Mouse (Mus musculus) neural tube, embryonic 11.5 days (tissue): ENCODE results near the gene Taok1. TPM values are rescaled to one million over a fixed set of nuclear protein-coding genes. Genes with fewer than 3 reads are reported as not detected.

Experiments used
- ATAC-seq: fragments of 200-750 bp; cut with Nextera tagmentation; 2 replicates; pipeline ENCODE4 v1.8.0; 2017; ENCODE audit warnings: moderate number of reproducible peaks, mild to moderate bottlenecking, moderate TSS enrichment, moderate library complexity; ENCODE audit not compliant: insufficient read depth, low FRiP score, low TSS enrichment
- DNase-seq: peaks from one replicate; pipeline ENCODE4 v3.0.0-alpha.2; 2015; ENCODE audit warnings: low spot score
- H3K27ac ChIP-seq: fragments of 300-500 bp; sonication (generic); 2 replicates; pipeline ENCODE4 v1.5.1; 2014; ENCODE audit warnings: low read depth, mild to moderate bottlenecking, low read length
- H3K27me3 ChIP-seq: fragments of 300-500 bp; sonication (generic); 2 replicates; pipeline ENCODE4 v1.6.1; 2014; ENCODE audit warnings: mild to moderate bottlenecking, low read length, mixed read lengths; ENCODE audit not compliant: control insufficient read depth, insufficient read depth
- H3K36me3 ChIP-seq: fragments of 300-500 bp; sonication (generic); 2 replicates; pipeline ENCODE4 v1.6.1; 2014; ENCODE audit warnings: mild to moderate bottlenecking, low read length, moderate library complexity, mixed read lengths; ENCODE audit not compliant: control insufficient read depth, insufficient read depth
- H3K4me1 ChIP-seq: fragments of 300-500 bp; sonication (generic); 2 replicates; pipeline ENCODE4 v1.6.1; 2014; ENCODE audit warnings: low read length, mixed read lengths; ENCODE audit not compliant: control insufficient read depth, insufficient read depth
- H3K4me2 ChIP-seq: fragments of 300-500 bp; sonication (generic); 2 replicates; pipeline ENCODE4 v1.6.1; 2014; ENCODE audit warnings: low read depth, mild to moderate bottlenecking, moderate library complexity
- H3K4me3 ChIP-seq: fragments of 300-500 bp; sonication (generic); 2 replicates; pipeline ENCODE4 v1.5.1; 2014; ENCODE audit warnings: low read depth, low read length
- H3K9ac ChIP-seq: fragments of 300-500 bp; sonication (generic); 2 replicates; pipeline ENCODE4 v1.6.1; 2014; ENCODE audit warnings: mild to moderate bottlenecking, low read length
- H3K9me3 ChIP-seq: fragments of 300-500 bp; sonication (generic); 2 replicates; pipeline ENCODE4 v1.6.1; 2016; ENCODE audit warnings: low read length; ENCODE audit not compliant: control insufficient read depth
- WGBS: fragments of 180-500 bp; shearing (Covaris S2); extraction: QIAGEN DNeasy Blood & Tissue Kit; methylation state at CpG from one replicate; pipeline ENCODE4 v1.1.7; 2014; 5-methylcytosine and 5-hydroxymethylcytosine counted together
- polyA plus RNA-seq: library from polyadenylated mRNA; unstranded; fragments of >200 nt; fragmentation: Nextera tagmentation; extraction: Ambion mirVana; gene quantifications from 2 replicates; pipeline ENCODE4 v1.2.1, GENCODE M21; 2014

Taok1 gene
- polyA plus RNA-seq, 1 experiment from 2014 or later, result 18.4 TPM

GRCm38 (mm10) chr11:77626596-77627535 lies 19.3 kb upstream of the Taok1 start:
- no peaks in the 10 kb centered on the region for H3K9me3 ChIP-seq
- DNase-seq (no peak), ATAC-seq (no peak)
- H3K9ac ChIP-seq, result no peak overlapping the region
- no peak overlapping the region for H3K27ac ChIP-seq
- 65% methylated on average over 5 of the region's 5 CpGs for WGBS
- peaks cover 11% of the 10 kb centered on the region for H3K4me1 ChIP-seq
- no peaks in the 10 kb centered on the region for H3K27me3 ChIP-seq
- H3K4me3 ChIP-seq, result no peak overlapping the region
- H3K4me2 ChIP-seq, result no peak overlapping the region
- no peaks in the 10 kb centered on the region for H3K36me3 ChIP-seq

GRCm38 (mm10) chr11:77625061-77625855 lies 17.6 kb upstream of the Taok1 start:
- peak overlapping the region; percentile 72 for H3K4me2 ChIP-seq
- peak overlapping the region; percentile 9; the same call in 1 of the 2 replicates for H3K9ac ChIP-seq
- no peaks in the 10 kb centered on the region for H3K27me3 ChIP-seq
- ATAC-seq, result no peak
- H3K4me1 ChIP-seq, result peaks cover 11% of the 10 kb centered on the region
- no peak overlapping the region for H3K27ac ChIP-seq
- H3K9me3 ChIP-seq, result no peaks in the 10 kb centered on the region
- H3K4me3 ChIP-seq, result peak overlapping the region; percentile 20
- DNase-seq, result peak; percentile 58
- no peaks in the 10 kb centered on the region for H3K36me3 ChIP-seq
- WGBS, result 9% methylated on average over 11 of the region's 11 CpGs

- Histone ChIP-seq H3K36me3 (no peaks in the 10 kb centered on the region), H3K4me2 (peak overlapping the region; percentile 72), H3K9me3 (no peaks in the 10 kb centered on the region), H3K9ac (peak overlapping the region; percentile 9; the same call in 1 of the 2 replicates), H3K4me1 (peaks cover 11% of the 10 kb centered on the region), H3K27me3 (no peaks in the 10 kb centered on the region), H3K27ac (no peak overlapping the region), H3K4me3 (peak overlapping the region; percentile 20)
- DNase-seq (peak; percentile 40), ATAC-seq (no peak)
- WGBS, result 2% methylated on average over 17 of the region's 17 CpGs
These were observed 16.9 kb upstream of the Taok1 start for GRCm38 (mm10) chr11:77624441-77625060.

- no peak for DNase-seq
- Histone ChIP-seq H3K4me2 (peak overlapping the region; percentile 72; the same call in 1 of the 2 replicates), H3K9me3 (no peaks in the 10 kb centered on the region), H3K4me1 (peaks cover 11% of the 10 kb centered on the region), H3K4me3 (no peak overlapping the region), H3K36me3 (no peaks in the 10 kb centered on the region), H3K27me3 (no peaks in the 10 kb centered on the region), H3K27ac (no peak overlapping the region), H3K9ac (no peak overlapping the region; the same call in 1 of the 2 replicates)
- no peak for ATAC-seq
- 37% methylated on average over 5 of the region's 5 CpGs for WGBS
These were observed 16.4 kb upstream of the Taok1 start for GRCm38 (mm10) chr11:77624002-77624401.

DNA sequence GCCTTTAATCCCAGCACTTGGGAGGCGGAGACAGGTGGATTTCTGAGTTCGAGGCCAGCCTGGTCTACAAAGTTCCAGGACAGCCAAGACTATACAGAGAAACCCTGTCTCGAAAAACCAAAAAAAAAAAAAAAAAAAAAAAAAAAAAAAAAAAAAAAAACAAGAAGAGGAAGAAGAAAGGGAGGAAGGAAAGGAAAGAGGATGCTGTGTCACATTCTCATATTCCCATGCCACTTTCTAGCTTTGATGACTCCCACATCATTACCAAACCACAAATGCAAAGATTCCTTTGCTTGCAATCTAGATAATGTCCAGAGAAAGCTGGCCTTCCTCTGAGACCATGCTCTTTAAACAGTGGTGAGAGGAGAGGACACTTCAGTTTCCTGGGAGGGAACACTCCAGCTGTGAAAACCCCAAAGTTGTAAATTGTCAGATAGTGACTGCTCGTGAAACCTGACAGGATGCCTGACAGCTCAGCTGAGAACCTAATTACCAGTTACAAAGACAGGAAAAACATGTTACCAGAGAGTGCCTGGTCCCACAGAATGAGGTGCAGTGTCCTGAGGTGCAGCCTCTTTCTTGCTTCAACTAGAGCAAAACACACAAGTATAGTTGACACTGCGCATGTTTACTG lies 14.4 kb upstream of the Taok1 start:
- 74% methylated on average over 5 of the region's 5 CpGs for WGBS

DNA sequence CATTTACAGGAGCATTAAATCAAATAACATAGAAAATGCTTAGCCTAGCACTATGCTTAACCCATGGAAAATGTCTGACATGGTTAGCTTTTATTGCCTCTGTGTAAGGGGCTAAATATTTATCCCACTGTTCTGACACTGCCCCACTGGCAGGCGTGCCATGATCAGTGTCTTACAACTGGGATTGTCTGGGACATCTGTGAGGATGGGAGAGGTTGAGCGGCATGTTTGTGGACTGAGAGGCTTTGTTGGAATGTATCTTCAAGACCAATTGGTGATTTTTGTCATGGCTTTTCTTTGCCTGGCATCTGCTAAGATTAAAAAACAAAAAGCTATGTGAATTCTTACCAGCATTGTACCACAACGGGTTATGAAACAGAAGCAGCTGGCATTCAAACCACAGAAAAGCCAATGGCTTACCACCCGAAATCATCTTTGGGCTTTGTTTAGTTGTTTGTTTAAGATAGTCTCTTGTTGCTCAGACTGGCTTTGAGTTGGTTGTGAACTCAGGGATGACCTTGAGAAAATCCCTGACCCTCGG lies 7.5 kb upstream of the Taok1 start:
- 81% methylated on average over 5 of the region's 5 CpGs for WGBS
- H3K9ac ChIP-seq, result no peak overlapping the region
- ATAC-seq, result no peak
- no peaks in the 10 kb centered on the region for H3K4me1 ChIP-seq
- no peaks in the 10 kb centered on the region for H3K27me3 ChIP-seq
- no peaks in the 10 kb centered on the region for H3K9me3 ChIP-seq
- no peak for DNase-seq
- no peak overlapping the region for H3K4me2 ChIP-seq
- no peak overlapping the region for H3K4me3 ChIP-seq
- H3K27ac ChIP-seq, result no peak overlapping the region
- H3K36me3 ChIP-seq, result no peaks in the 10 kb centered on the region

More for the DNA sequence above, 14.4 kb upstream of the Taok1 start:
- no peak for DNase-seq
- Histone ChIP-seq H3K4me2 (no peak overlapping the region), H3K27me3 (no peaks in the 10 kb centered on the region), H3K36me3 (no peaks in the 10 kb centered on the region), H3K9ac (no peak overlapping the region), H3K4me3 (no peak overlapping the region), H3K27ac (no peak overlapping the region), H3K4me1 (peaks cover 11% of the 10 kb centered on the region), H3K9me3 (no peaks in the 10 kb centered on the region)
- ATAC-seq, result no peak

DNA sequence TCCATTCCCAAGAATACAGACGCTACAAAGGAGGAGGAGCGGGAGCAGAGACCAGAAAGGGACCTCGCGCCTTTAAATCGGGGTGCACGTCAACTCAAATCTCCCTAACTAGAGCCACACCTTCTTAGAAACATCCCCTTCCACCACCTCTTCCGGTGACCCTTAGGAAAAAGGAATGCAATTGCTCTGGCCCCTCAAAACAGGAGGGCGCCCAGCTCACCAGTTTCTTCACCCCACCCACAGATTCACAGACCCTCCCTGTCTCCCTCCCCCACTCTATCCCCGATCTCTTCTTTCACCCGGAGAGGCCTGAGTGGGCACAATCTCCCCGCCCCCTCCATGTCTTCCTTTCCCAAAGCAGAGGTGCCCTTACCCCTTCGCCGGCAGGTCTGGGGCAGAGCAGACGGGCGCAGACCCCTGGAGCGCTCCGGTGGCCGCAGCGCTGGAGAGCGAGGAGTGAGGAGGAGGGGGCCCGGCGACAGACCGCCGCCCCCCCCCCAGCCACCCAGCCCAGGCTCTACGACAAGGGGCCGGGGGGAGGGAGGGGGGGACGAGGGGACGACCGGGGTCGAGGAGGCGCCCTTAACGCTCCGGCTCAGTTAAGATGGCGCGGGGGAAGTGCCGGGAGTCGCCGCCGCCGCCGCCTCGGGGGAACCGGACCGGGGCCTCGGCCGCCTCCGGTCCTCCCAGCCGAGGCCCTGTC lies 629 bp downstream of the Taok1 start:
- peak overlapping the region; percentile 96 for H3K27ac ChIP-seq
- ATAC-seq (peak; percentile 49; the same call in 1 of the 2 replicates), DNase-seq (peak; percentile 53)
- no peaks in the 10 kb centered on the region for H3K9me3 ChIP-seq
- H3K36me3 ChIP-seq, result no peaks in the 10 kb centered on the region
- H3K4me3 ChIP-seq, result peak overlapping the region; percentile 76
- H3K27me3 ChIP-seq, result no peaks in the 10 kb centered on the region
- H3K9ac ChIP-seq, result peak overlapping the region; percentile 99
- under 1% methylated on average over 30 of the region's 48 CpGs for WGBS
- peaks cover 6% of the 10 kb centered on the region; the same call in 1 of the 2 replicates for H3K4me1 ChIP-seq
- peak overlapping the region; percentile 70 for H3K4me2 ChIP-seq
